Mouse (Mus musculus): ENCODE measurements at regions not wholly inside any gene's neighbourhood (a gene's known extent, or its start where the extent isn't known, plus 50 kb on each side); places are given as distances from the start of the nearest gene placed in this dataset.

- H3K4me3 ChIP-seq (replicated peaks; ENCODE audit: low read length), result no peak overlapping the region
- WGBS, result 52% methylated on average over 8 of the region's 8 CpGs
- H3K27ac ChIP-seq (ENCODE audit: low read length), result peak overlapping the region; percentile 37; the same call in 1 of the 2 replicates
- H3K4me1 ChIP-seq (replicated peaks; ENCODE audit: control insufficient read depth, insufficient read depth, low read length), result peaks cover 33% of the 10 kb centered on the region
- H3K9ac ChIP-seq (replicated peaks; ENCODE audit: low read depth, low read length), result no peak overlapping the region
- no peaks in the 10 kb centered on the region for H3K9me3 ChIP-seq (ENCODE audit: control insufficient read depth, low read length)
- H3K36me3 ChIP-seq (ENCODE audit: control insufficient read depth, insufficient read depth), result no peaks in the 10 kb centered on the region
- peak; percentile 77 for ATAC-seq
- H3K4me2 ChIP-seq (ENCODE audit: low read length), result no peak overlapping the region
- no peaks in the 10 kb centered on the region for H3K27me3 ChIP-seq (replicated peaks; ENCODE audit: control insufficient read depth, insufficient read depth, low read length)
These were observed 252.5 kb upstream of the Mki67 start for GRCm38 (mm10) chr7:135968638-135969037.

- no peaks in the 10 kb centered on the region for H3K9me3 ChIP-seq (ENCODE audit: control insufficient read depth, low read length)
- no peak overlapping the region for H3K27ac ChIP-seq (ENCODE audit: low read length)
- no peak for ATAC-seq
- H3K27me3 ChIP-seq (replicated peaks; ENCODE audit: control insufficient read depth, insufficient read depth, low read length), result no peaks in the 10 kb centered on the region
- H3K4me2 ChIP-seq (ENCODE audit: low read length), result no peak overlapping the region
- peaks cover 4% of the 10 kb centered on the region for H3K4me1 ChIP-seq (replicated peaks; ENCODE audit: control insufficient read depth, insufficient read depth, low read length)
- H3K4me3 ChIP-seq (replicated peaks; ENCODE audit: low read length), result no peak overlapping the region
- H3K36me3 ChIP-seq (ENCODE audit: control insufficient read depth, insufficient read depth), result no peaks in the 10 kb centered on the region
- WGBS, result 79% methylated on average over 6 of the region's 6 CpGs
- no peak overlapping the region for H3K9ac ChIP-seq (replicated peaks; ENCODE audit: low read depth, low read length)
These were observed 269.9 kb upstream of the Mki67 start for GRCm38 (mm10) chr7:135986021-135986420.

- no peak for ATAC-seq
- Histone ChIP-seq H3K36me3 (ENCODE audit: control insufficient read depth, insufficient read depth) (no peaks in the 10 kb centered on the region), H3K9me3 (ENCODE audit: control insufficient read depth, low read length) (no peaks in the 10 kb centered on the region), H3K9ac (replicated peaks; ENCODE audit: low read depth, low read length) (no peak overlapping the region), H3K4me2 (ENCODE audit: low read length) (no peak overlapping the region), H3K27me3 (replicated peaks; ENCODE audit: control insufficient read depth, insufficient read depth, low read length) (no peaks in the 10 kb centered on the region), H3K4me3 (replicated peaks; ENCODE audit: low read length) (no peak overlapping the region), H3K4me1 (replicated peaks; ENCODE audit: control insufficient read depth, insufficient read depth, low read length) (peaks cover 7% of the 10 kb centered on the region), H3K27ac (ENCODE audit: low read length) (no peak overlapping the region)
- WGBS, result 33% methylated on average over 6 of the region's 6 CpGs
These were observed 274.2 kb upstream of the Mki67 start for GRCm38 (mm10) chr7:135990321-135990720.

GRCm38 (mm10) chr7:135996896-135997295 is 280.7 kb upstream of the Mki67 start:
- WGBS, result 48% methylated on average over 10 of the region's 10 CpGs
- ATAC-seq, result peak; percentile 36; the same call in 1 of the 2 replicates

GRCm38 (mm10) chr7:135997640-135998039 is 281.5 kb upstream of the Mki67 start:
- Histone ChIP-seq H3K9ac (replicated peaks; ENCODE audit: low read depth, low read length) (no peak overlapping the region), H3K4me1 (replicated peaks; ENCODE audit: control insufficient read depth, insufficient read depth, low read length) (peaks cover 6% of the 10 kb centered on the region; the same call in 1 of the 2 replicates), H3K36me3 (ENCODE audit: control insufficient read depth, insufficient read depth) (no peaks in the 10 kb centered on the region), H3K4me3 (replicated peaks; ENCODE audit: low read length) (no peak overlapping the region), H3K27ac (ENCODE audit: low read length) (no peak overlapping the region), H3K9me3 (ENCODE audit: control insufficient read depth, low read length) (no peaks in the 10 kb centered on the region), H3K4me2 (ENCODE audit: low read length) (no peak overlapping the region), H3K27me3 (replicated peaks; ENCODE audit: control insufficient read depth, insufficient read depth, low read length) (no peaks in the 10 kb centered on the region)
- no peak for ATAC-seq
- WGBS, result 80% methylated on average over 3 of the region's 3 CpGs

More at GRCm38 (mm10) chr7:135996896-135997295, 280.7 kb upstream of the Mki67 start:
- peaks cover 6% of the 10 kb centered on the region; the same call in 1 of the 2 replicates for H3K4me1 ChIP-seq (replicated peaks; ENCODE audit: control insufficient read depth, insufficient read depth, low read length)
- no peaks in the 10 kb centered on the region for H3K9me3 ChIP-seq (ENCODE audit: control insufficient read depth, low read length)
- no peak overlapping the region for H3K4me3 ChIP-seq (replicated peaks; ENCODE audit: low read length)
- no peaks in the 10 kb centered on the region for H3K36me3 ChIP-seq (ENCODE audit: control insufficient read depth, insufficient read depth)
- no peak overlapping the region for H3K9ac ChIP-seq (replicated peaks; ENCODE audit: low read depth, low read length)
- no peaks in the 10 kb centered on the region for H3K27me3 ChIP-seq (replicated peaks; ENCODE audit: control insufficient read depth, insufficient read depth, low read length)
- H3K27ac ChIP-seq (ENCODE audit: low read length), result no peak overlapping the region
- H3K4me2 ChIP-seq (ENCODE audit: low read length), result no peak overlapping the region

GRCm38 (mm10) chr7:136002382-136002781 is 286.2 kb upstream of the Mki67 start:
- Histone ChIP-seq H3K9ac (replicated peaks; ENCODE audit: low read depth, low read length) (no peak overlapping the region), H3K4me1 (replicated peaks; ENCODE audit: control insufficient read depth, insufficient read depth, low read length) (peaks cover under 1% of the 10 kb centered on the region; the same call in 1 of the 2 replicates), H3K36me3 (ENCODE audit: control insufficient read depth, insufficient read depth) (no peaks in the 10 kb centered on the region), H3K27me3 (replicated peaks; ENCODE audit: control insufficient read depth, insufficient read depth, low read length) (0 out of 2 replicates have a peak, but pooled peaks cover 2% of the 10 kb centered on the region), H3K4me3 (replicated peaks; ENCODE audit: low read length) (no peak overlapping the region), H3K27ac (ENCODE audit: low read length) (no peak overlapping the region), H3K4me2 (ENCODE audit: low read length) (no peak overlapping the region), H3K9me3 (ENCODE audit: control insufficient read depth, low read length) (no peaks in the 10 kb centered on the region)
- no peak for ATAC-seq
- WGBS, result 67% methylated on average over 8 of the region's 8 CpGs

- WGBS, result 82% methylated on average over 2 of the region's 2 CpGs
- Histone ChIP-seq H3K27me3 (replicated peaks; ENCODE audit: control insufficient read depth, insufficient read depth, low read length) (peaks cover 2% of the 10 kb centered on the region; the same call in 1 of the 2 replicates), H3K27ac (ENCODE audit: low read length) (no peak overlapping the region), H3K4me2 (ENCODE audit: low read length) (no peak overlapping the region), H3K36me3 (ENCODE audit: control insufficient read depth, insufficient read depth) (no peaks in the 10 kb centered on the region), H3K4me1 (replicated peaks; ENCODE audit: control insufficient read depth, insufficient read depth, low read length) (peaks cover 8% of the 10 kb centered on the region), H3K9ac (replicated peaks; ENCODE audit: low read depth, low read length) (no peak overlapping the region), H3K4me3 (replicated peaks; ENCODE audit: low read length) (no peak overlapping the region), H3K9me3 (ENCODE audit: control insufficient read depth, low read length) (no peaks in the 10 kb centered on the region)
- ATAC-seq, result no peak
These were observed 287.1 kb upstream of the Mki67 start for GRCm38 (mm10) chr7:136003291-136003690.

- peak overlapping the region; percentile 39 for H3K4me2 ChIP-seq (ENCODE audit: low read length)
- peaks cover 12% of the 10 kb centered on the region for H3K4me1 ChIP-seq (replicated peaks; ENCODE audit: control insufficient read depth, insufficient read depth, low read length)
- H3K9me3 ChIP-seq (ENCODE audit: control insufficient read depth, low read length), result no peaks in the 10 kb centered on the region
- WGBS, result 15% methylated on average over 23 of the region's 23 CpGs
- peaks cover 6% of the 10 kb centered on the region; the same call in 1 of the 2 replicates for H3K27me3 ChIP-seq (replicated peaks; ENCODE audit: control insufficient read depth, insufficient read depth, low read length)
- H3K27ac ChIP-seq (ENCODE audit: low read length), result no peak overlapping the region
- no peak overlapping the region for H3K9ac ChIP-seq (replicated peaks; ENCODE audit: low read depth, low read length)
- ATAC-seq, result peak; percentile 43; the same call in 1 of the 2 replicates
- H3K36me3 ChIP-seq (ENCODE audit: control insufficient read depth, insufficient read depth), result no peaks in the 10 kb centered on the region
- peak overlapping the region; percentile 11 for H3K4me3 ChIP-seq (replicated peaks; ENCODE audit: low read length)
These were observed 291.8 kb upstream of the Mki67 start for GRCm38 (mm10) chr7:136007796-136008455.

- Histone ChIP-seq H3K4me1 (replicated peaks; ENCODE audit: control insufficient read depth, insufficient read depth, low read length) (peaks cover 12% of the 10 kb centered on the region), H3K4me3 (replicated peaks; ENCODE audit: low read length) (no peak overlapping the region), H3K4me2 (ENCODE audit: low read length) (peak overlapping the region; percentile 39), H3K9me3 (ENCODE audit: control insufficient read depth, low read length) (no peaks in the 10 kb centered on the region), H3K9ac (replicated peaks; ENCODE audit: low read depth, low read length) (no peak overlapping the region), H3K27ac (ENCODE audit: low read length) (no peak overlapping the region), H3K36me3 (ENCODE audit: control insufficient read depth, insufficient read depth) (no peaks in the 10 kb centered on the region), H3K27me3 (replicated peaks; ENCODE audit: control insufficient read depth, insufficient read depth, low read length) (peaks cover 6% of the 10 kb centered on the region; the same call in 1 of the 2 replicates)
- ATAC-seq, result no peak
- WGBS, result 44% methylated on average over 6 of the region's 6 CpGs
These were observed 292.3 kb upstream of the Mki67 start for GRCm38 (mm10) chr7:136008486-136008885.
